In genomic region chr4:105175255-105176035, GRCm38 (mm10) we compare ENCODE assay signal across 9 mouse cellular contexts. TPM values are rescaled to one million over a fixed set of nuclear protein-coding genes. Genes with fewer than 3 reads are reported as not detected.
A peak's percentile ranks its signal among the peaks of the same experiment; 100 is the strongest.
DNase-seq lines count a peak whose midpoint lies in the region; ATAC-seq lines count a peak whose summit lies in the region.
"Had no signal": no experiment of that assay in that cellular context is flagged by ENCODE, and none has a peak within 500 bp of the region (broad histone marks: within the 10 kb centered on the region; RNA-seq: fewer than 3 reads in every experiment).

No protein-coding gene starts in this region.

- H3K36me3 ChIP-seq in embryonic facial prominence, embryonic 14.5 days (ENCODE audit: control insufficient read depth, insufficient read depth, low read length): peaks cover 26% of the 10 kb centered on the region
- no peaks in the 10 kb centered on the region for H3K36me3 ChIP-seq in hindbrain, embryonic 15.5 days
- H3K36me3 ChIP-seq in midbrain, embryonic 14.5 days (ENCODE audit: control insufficient read depth, insufficient read depth, low read length): no peaks in the 10 kb centered on the region
- H3K36me3 ChIP-seq: liver, embryonic 13.5 days had no signal

- H3K4me3 ChIP-seq in embryonic facial prominence, embryonic 14.5 days (ENCODE audit: low read depth, low read length): no peak overlapping the region
- H3K4me3 ChIP-seq in hindbrain, embryonic 15.5 days: no peak overlapping the region
- H3K4me3 ChIP-seq in midbrain, embryonic 14.5 days (replicated peaks; ENCODE audit: low read depth, low read length): no peak overlapping the region
- H3K4me3 ChIP-seq: liver, embryonic 13.5 days had no signal

- WGBS in embryonic facial prominence, embryonic 14.5 days: 43% methylated on average over 16 of the region's 16 CpGs
- WGBS in hindbrain, embryonic 15.5 days: 58% methylated on average over 16 of the region's 16 CpGs
- 55% methylated on average over 16 of the region's 16 CpGs for WGBS in midbrain, embryonic 14.5 days

- H3K4me1 ChIP-seq in embryonic facial prominence, embryonic 14.5 days (ENCODE audit: control insufficient read depth, insufficient read depth, low read length): peaks cover 26% of the 10 kb centered on the region
- H3K4me1 ChIP-seq in hindbrain, embryonic 15.5 days (replicated peaks): peaks cover 39% of the 10 kb centered on the region
- H3K4me1 ChIP-seq in midbrain, embryonic 14.5 days (ENCODE audit: control insufficient read depth, insufficient read depth, low read length): peaks cover 28% of the 10 kb centered on the region

- ATAC-seq in embryonic facial prominence, embryonic 14.5 days (ENCODE audit: low read depth): peak; percentile 69; the same call in 1 of the 2 replicates
- ATAC-seq in hindbrain, embryonic 15.5 days (ENCODE audit: low FRiP score, low read depth): peak; percentile 58
- 0 out of 2 replicates have a peak, but pooled peaks have one; percentile 17 for ATAC-seq in midbrain, embryonic 14.5 days (ENCODE audit: low FRiP score, low TSS enrichment)

- no peaks in the 10 kb centered on the region for H3K27me3 ChIP-seq in embryonic facial prominence, embryonic 14.5 days (replicated peaks; ENCODE audit: control insufficient read depth, insufficient read depth, low read length)
- no peaks in the 10 kb centered on the region for H3K27me3 ChIP-seq in hindbrain, embryonic 15.5 days
- no peaks in the 10 kb centered on the region for H3K27me3 ChIP-seq in midbrain, embryonic 14.5 days (ENCODE audit: control insufficient read depth, insufficient read depth, low read length)
- H3K27me3 ChIP-seq: liver, embryonic 13.5 days had no signal

- DNase-seq in heart, adult 11 months: peak; percentile 97
- no peak for DNase-seq in heart, postnatal 4 days
- peak; percentile 84 for DNase-seq in embryonic facial prominence, embryonic 14.5 days (ENCODE audit: low spot score)
- DNase-seq in midbrain, embryonic 14.5 days: peak; percentile 71
- DNase-seq in ovary, postnatal 36 days (ENCODE audit: low spot score): no peak
- DNase-seq in testis, postnatal 10 days (ENCODE audit: low spot score): no peak
- no peak for DNase-seq in kidney, adult 11 months
- DNase-seq: liver, embryonic 13.5 days had no signal

- H3K9me3 ChIP-seq in embryonic facial prominence, embryonic 14.5 days (ENCODE audit: control insufficient read depth, low read length): no peaks in the 10 kb centered on the region
- no peaks in the 10 kb centered on the region for H3K9me3 ChIP-seq in hindbrain, embryonic 15.5 days
- H3K9me3 ChIP-seq in midbrain, embryonic 14.5 days (ENCODE audit: control insufficient read depth, low read length): no peaks in the 10 kb centered on the region
- H3K9me3 ChIP-seq: liver, embryonic 13.5 days had no signal

- no peak overlapping the region for H3K9ac ChIP-seq in embryonic facial prominence, embryonic 14.5 days (ENCODE audit: low read depth, low read length)
- no peak overlapping the region for H3K9ac ChIP-seq in hindbrain, embryonic 15.5 days
- no peak overlapping the region for H3K9ac ChIP-seq in midbrain, embryonic 14.5 days (replicated peaks; ENCODE audit: low read length)
- H3K9ac ChIP-seq: liver, embryonic 13.5 days had no signal

- H3K4me2 ChIP-seq in embryonic facial prominence, embryonic 14.5 days (ENCODE audit: low read depth, low read length): no peak overlapping the region
- H3K4me2 ChIP-seq in hindbrain, embryonic 15.5 days: no peak overlapping the region
- no peak overlapping the region for H3K4me2 ChIP-seq in midbrain, embryonic 14.5 days (ENCODE audit: low read length)
- H3K4me2 ChIP-seq: liver, embryonic 13.5 days had no signal

- H3K27ac ChIP-seq in embryonic facial prominence, embryonic 14.5 days (replicated peaks; ENCODE audit: low read depth, low read length): no peak overlapping the region; the same call in 1 of the 2 replicates
- peak overlapping the region; percentile 78 for H3K27ac ChIP-seq in hindbrain, embryonic 15.5 days (replicated peaks)
- peak overlapping the region; percentile 60; the same call in 1 of the 2 replicates for H3K27ac ChIP-seq in midbrain, embryonic 14.5 days (replicated peaks; ENCODE audit: low read depth, low read length)
- H3K27ac ChIP-seq: liver, embryonic 13.5 days had no signal

RNA-seq across cellular contexts. Expression of gene Plpp3, which starts 18.3 kb away (rescaled TPM):
- 10 to 100 TPM; 46.0 to 47.7 TPM for total RNA-seq in heart, postnatal 4 days (2021)
- 107 and 123 TPM in 2 replicates for polyA plus RNA-seq in embryonic facial prominence, embryonic 14.5 days (2014; fragmentation: Nextera tagmentation; extraction: Ambion mirVana)
- 92.4 and 95.1 TPM in 2 replicates for polyA plus RNA-seq in hindbrain, embryonic 15.5 days (2015; fragmentation: Nextera tagmentation; extraction: Ambion mirVana)
- polyA plus RNA-seq in midbrain, embryonic 14.5 days (2014; fragmentation: Nextera tagmentation; extraction: Ambion mirVana): 51.7 and 62.4 TPM in 2 replicates

Comparison
In these comparisons a context has a peak if more than half of its experiments do, and no peak if none do; other contexts are left out.
1. DNase-seq: peak in heart, adult 11 months (single experiment), embryonic facial prominence, embryonic 14.5 days (single experiment) and midbrain, embryonic 14.5 days (single experiment); none in heart, postnatal 4 days (single experiment), ovary, postnatal 36 days (single experiment), testis, postnatal 10 days (single experiment) and kidney, adult 11 months (single experiment).
2. ATAC-seq: peak in every context shown above with its lines; median percentile 69 in embryonic facial prominence, embryonic 14.5 days; 58 in hindbrain, embryonic 15.5 days; 17 in midbrain, embryonic 14.5 days.